Mouse (Mus musculus): ENCODE measurements around the gene Pecr. TPM values are rescaled to one million over a fixed set of nuclear protein-coding genes. Genes with fewer than 3 reads are reported as not detected.
"Not testable (repeated sequence)": the region's sequence is repeated elsewhere in the genome, so short reads cannot be mapped to it uniquely, and the experiment has no call there.

Gene Pecr
- polyA plus RNA-seq, 1 experiment, result 2.8 TPM

DNA sequence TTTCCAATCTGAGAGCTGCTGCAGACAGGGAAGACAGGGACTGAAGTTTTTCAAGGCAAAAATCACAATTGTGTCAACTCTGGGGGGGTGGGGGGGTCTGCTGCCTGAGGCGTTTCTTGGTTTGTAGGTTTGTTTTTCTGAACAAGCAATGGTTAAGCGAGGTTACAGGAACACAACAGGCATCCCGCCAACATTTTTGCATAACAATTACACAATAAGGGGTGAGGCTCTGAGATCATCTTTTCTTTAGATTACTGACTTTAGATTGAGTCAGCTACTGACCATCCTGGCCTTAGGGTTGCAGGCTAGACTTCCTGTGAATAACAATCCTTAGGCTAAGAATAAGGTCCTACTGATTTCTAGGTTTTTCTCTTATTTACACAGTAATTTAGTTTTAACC is 55.1 kb downstream of the Pecr start:
- WGBS, result 67% methylated on average over 3 of the region's 3 CpGs
- H3K27me3 ChIP-seq (ENCODE audit: control insufficient read depth, insufficient read depth, low read length), result no peaks in the 10 kb centered on the region
- no peak for TF ChIP-seq CTCF (IDR thresholded peaks at IDR 0.05; ENCODE audit: extremely low read depth, insufficient read depth, insufficient read length, insufficient replicate concordance)
- no peak for TF ChIP-seq POLR2A (IDR thresholded peaks at IDR 0.05; ENCODE audit: low read depth, low read length)
- H3K27ac ChIP-seq (ENCODE audit: insufficient read depth, low read length), result no peak overlapping the region
- no peak overlapping the region for H3K4me3 ChIP-seq (ENCODE audit: extremely low read depth, insufficient read depth, insufficient read length)
- no peaks in the 10 kb centered on the region; the same call in 1 of the 2 replicates for H3K4me1 ChIP-seq (ENCODE audit: control insufficient read depth, insufficient read depth, insufficient read length)
- DNase-seq (ENCODE audit: low read depth in 1 of 2, low spot score in 2 of 2), result no peak
- no peaks in the 10 kb centered on the region for H3K36me3 ChIP-seq (ENCODE audit: control insufficient read depth, insufficient read depth, low read length)

DNA sequence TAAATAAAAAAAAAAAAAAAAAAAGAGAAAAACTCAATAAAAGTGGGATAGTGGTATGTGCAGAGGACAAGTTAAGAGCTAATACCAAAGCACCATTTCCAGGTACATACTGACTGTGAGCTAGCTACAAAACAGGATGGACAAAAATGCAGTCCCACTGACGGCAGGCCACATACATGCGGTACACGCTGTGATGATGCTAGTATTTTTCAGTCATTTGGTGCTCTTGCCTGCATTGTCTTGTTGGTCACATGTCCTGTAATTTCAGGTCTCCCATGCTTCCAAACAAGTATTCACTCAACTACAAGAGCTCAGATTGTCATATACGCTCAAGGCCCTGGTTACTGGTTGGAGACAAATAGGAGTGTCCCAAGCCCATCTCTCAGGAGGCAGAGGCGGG is 56.6 kb downstream of the Pecr start:
- DNase-seq (ENCODE audit: low read depth in 1 of 2, low spot score in 2 of 2), result no peak
- TF ChIP-seq POLR2A (IDR thresholded peaks at IDR 0.05; ENCODE audit: low read depth, low read length) (no peak), CTCF (IDR thresholded peaks at IDR 0.05; ENCODE audit: extremely low read depth, insufficient read depth, insufficient read length, insufficient replicate concordance) (no peak)
- H3K4me3 ChIP-seq (ENCODE audit: extremely low read depth, insufficient read depth, insufficient read length), result no peak overlapping the region

DNA sequence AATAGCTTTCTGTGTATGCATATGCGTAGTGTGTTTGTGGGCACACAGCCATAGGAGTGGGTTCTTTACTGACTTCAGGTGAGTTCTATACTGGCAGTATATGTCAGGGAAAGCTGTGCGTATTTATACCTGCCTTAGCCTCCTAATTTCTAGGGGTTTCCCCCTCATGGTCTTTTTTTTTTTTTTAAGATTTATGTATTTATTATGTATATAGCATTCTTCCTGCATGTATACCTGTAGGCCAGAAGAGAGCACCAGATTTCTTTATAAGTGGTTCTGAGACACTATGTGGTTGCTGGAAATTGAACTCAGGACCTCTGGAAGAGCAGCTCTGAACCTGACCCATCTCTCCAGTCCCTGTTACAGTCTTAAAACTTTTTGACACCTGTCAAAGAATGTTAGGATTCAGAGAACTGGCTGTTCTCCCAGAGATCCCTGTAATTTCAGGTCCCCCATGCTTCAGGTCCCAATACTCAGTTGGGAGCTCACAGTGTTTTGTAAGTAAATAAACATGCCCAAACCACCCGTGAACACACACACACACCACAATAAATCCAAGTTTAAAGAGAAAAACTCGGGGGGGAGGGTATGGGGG is 57.1 kb downstream of the Pecr start:
- no peaks in the 10 kb centered on the region for H3K36me3 ChIP-seq (ENCODE audit: control insufficient read depth, insufficient read depth, low read length)
- no peak for TF ChIP-seq POLR2A (IDR thresholded peaks at IDR 0.05; ENCODE audit: low read depth, low read length)
- no peak for TF ChIP-seq CTCF (IDR thresholded peaks at IDR 0.05; ENCODE audit: extremely low read depth, insufficient read depth, insufficient read length, insufficient replicate concordance)
- H3K4me3 ChIP-seq (ENCODE audit: extremely low read depth, insufficient read depth, insufficient read length), result no peak overlapping the region
- WGBS, result 52% methylated on average over 4 of the region's 4 CpGs
- no peak for DNase-seq (ENCODE audit: low read depth in 1 of 2, low spot score in 2 of 2)
- no peak overlapping the region for H3K27ac ChIP-seq (ENCODE audit: insufficient read depth, low read length)
- H3K27me3 ChIP-seq (ENCODE audit: control insufficient read depth, insufficient read depth, low read length), result no peaks in the 10 kb centered on the region
- H3K4me1 ChIP-seq (ENCODE audit: control insufficient read depth, insufficient read depth, insufficient read length), result no peaks in the 10 kb centered on the region; the same call in 1 of the 2 replicates

More for the DNA sequence above, 56.6 kb downstream of the Pecr start:
- WGBS, result 88% methylated on average over 5 of the region's 5 CpGs
- Histone ChIP-seq H3K36me3 (ENCODE audit: control insufficient read depth, insufficient read depth, low read length) (no peaks in the 10 kb centered on the region), H3K4me1 (ENCODE audit: control insufficient read depth, insufficient read depth, insufficient read length) (no peaks in the 10 kb centered on the region; the same call in 1 of the 2 replicates), H3K27ac (ENCODE audit: insufficient read depth, low read length) (no peak overlapping the region), H3K27me3 (ENCODE audit: control insufficient read depth, insufficient read depth, low read length) (no peaks in the 10 kb centered on the region)

GRCm38 (mm10) chr1:72226172-72226886 is 57.8 kb downstream of the Pecr start:
- DNase-seq (ENCODE audit: low read depth in 1 of 2, low spot score in 2 of 2), result no peak
- Histone ChIP-seq H3K4me3 (ENCODE audit: extremely low read depth, insufficient read depth, insufficient read length) (no peak overlapping the region), H3K27me3 (ENCODE audit: control insufficient read depth, insufficient read depth, low read length) (no peaks in the 10 kb centered on the region), H3K36me3 (ENCODE audit: control insufficient read depth, insufficient read depth, low read length) (no peaks in the 10 kb centered on the region), H3K4me1 (ENCODE audit: control insufficient read depth, insufficient read depth, insufficient read length) (peaks cover 2% of the 10 kb centered on the region; the same call in 1 of the 2 replicates), H3K27ac (ENCODE audit: insufficient read depth, low read length) (no peak overlapping the region)
- 5% methylated on average over 11 of the region's 18 CpGs for WGBS
- no peak for TF ChIP-seq CTCF (IDR thresholded peaks at IDR 0.05; ENCODE audit: extremely low read depth, insufficient read depth, insufficient read length, insufficient replicate concordance)

GRCm38 (mm10) chr1:72225720-72226171 is 58.4 kb downstream of the Pecr start:
- under 1% methylated on average over 25 of the region's 31 CpGs for WGBS
- not testable (repeated sequence) for H3K27ac ChIP-seq (ENCODE audit: insufficient read depth, low read length); H3K36me3 ChIP-seq (ENCODE audit: control insufficient read depth, insufficient read depth, low read length); H3K4me1 ChIP-seq (ENCODE audit: control insufficient read depth, insufficient read depth, insufficient read length); H3K27me3 ChIP-seq (ENCODE audit: control insufficient read depth, insufficient read depth, low read length)
- peak overlapping the region; percentile 69 for H3K4me3 ChIP-seq (ENCODE audit: extremely low read depth, insufficient read depth, insufficient read length)
- peak; percentile 75 to 83 for DNase-seq (ENCODE audit: low read depth in 1 of 2, low spot score in 2 of 2)

DNA sequence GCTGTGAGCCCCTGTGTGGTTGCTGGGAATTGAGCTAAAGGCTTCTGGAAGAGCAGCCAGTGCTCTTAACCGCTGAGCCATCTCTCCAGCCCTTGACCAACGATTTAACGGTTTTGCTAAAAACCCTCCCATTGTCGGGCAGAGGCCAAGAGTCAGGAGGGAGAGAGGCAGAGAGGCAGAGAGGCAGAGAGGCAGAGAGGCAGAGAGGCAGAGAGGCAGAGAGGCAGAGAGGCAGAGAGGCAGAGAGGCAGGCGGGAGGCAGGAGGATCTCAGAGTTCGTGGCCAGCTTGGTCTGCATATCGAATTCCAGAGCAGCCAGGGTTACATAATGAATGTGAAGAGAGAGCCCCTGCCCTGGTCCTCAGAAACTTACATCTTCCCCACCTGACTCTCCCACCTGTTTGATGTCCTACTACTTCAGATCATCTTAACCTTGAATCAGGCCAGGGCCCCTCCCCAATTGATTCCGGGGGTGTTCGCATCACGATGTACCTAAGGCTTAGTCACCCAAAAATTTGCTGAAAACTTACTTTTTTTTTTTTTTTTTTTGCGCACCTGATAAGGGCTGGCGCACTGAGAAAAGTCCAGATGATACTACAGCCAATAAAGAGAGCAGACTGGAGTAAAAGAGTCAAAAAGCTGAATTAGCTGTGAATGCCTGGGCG is 58.9 kb downstream of the Pecr start:
- Histone ChIP-seq H3K4me1 (ENCODE audit: control insufficient read depth, insufficient read depth, insufficient read length) (peaks cover 2% of the 10 kb centered on the region; the same call in 1 of the 2 replicates), H3K4me3 (ENCODE audit: extremely low read depth, insufficient read depth, insufficient read length) (peak overlapping the region; percentile 69), H3K36me3 (ENCODE audit: control insufficient read depth, insufficient read depth, low read length) (no peaks in the 10 kb centered on the region), H3K27ac (ENCODE audit: insufficient read depth, low read length) (no peak overlapping the region), H3K27me3 (ENCODE audit: control insufficient read depth, insufficient read depth, low read length) (no peaks in the 10 kb centered on the region)
- TF ChIP-seq POLR2A (IDR thresholded peaks at IDR 0.05; ENCODE audit: low read depth, low read length) (no peak), CTCF (IDR thresholded peaks at IDR 0.05; ENCODE audit: extremely low read depth, insufficient read depth, insufficient read length, insufficient replicate concordance) (no peak)
- no peak for DNase-seq (ENCODE audit: low read depth in 1 of 2, low spot score in 2 of 2)
- WGBS, result 23% methylated on average over 13 of the region's 13 CpGs

GRCm38 (mm10) chr1:72220008-72220407 is 64.1 kb downstream of the Pecr start:
- 29% methylated on average over 4 of the region's 4 CpGs for WGBS
- TF ChIP-seq CTCF (IDR thresholded peaks at IDR 0.05; ENCODE audit: extremely low read depth, insufficient read depth, insufficient read length, insufficient replicate concordance) (no peak), POLR2A (IDR thresholded peaks at IDR 0.05; ENCODE audit: low read depth, low read length) (no peak)
- Histone ChIP-seq H3K36me3 (ENCODE audit: control insufficient read depth, insufficient read depth, low read length) (no peaks in the 10 kb centered on the region), H3K27ac (ENCODE audit: insufficient read depth, low read length) (no peak overlapping the region), H3K27me3 (ENCODE audit: control insufficient read depth, insufficient read depth, low read length) (no peaks in the 10 kb centered on the region), H3K4me1 (ENCODE audit: control insufficient read depth, insufficient read depth, insufficient read length) (peaks cover 5% of the 10 kb centered on the region; the same call in 1 of the 2 replicates), H3K4me3 (ENCODE audit: extremely low read depth, insufficient read depth, insufficient read length) (no peak overlapping the region)
- DNase-seq (ENCODE audit: low read depth in 1 of 2, low spot score in 2 of 2), result no peak

Data from spleen, adult 2 months (tissue).